Mouse (Mus musculus): ENCODE results near the gene Col8a1. TPM values are rescaled to one million over a fixed set of nuclear protein-coding genes. Genes with fewer than 3 reads are reported as not detected.

Col8a1 gene
- polyA plus RNA-seq, 1 experiment, result 5.2 TPM

DNA sequence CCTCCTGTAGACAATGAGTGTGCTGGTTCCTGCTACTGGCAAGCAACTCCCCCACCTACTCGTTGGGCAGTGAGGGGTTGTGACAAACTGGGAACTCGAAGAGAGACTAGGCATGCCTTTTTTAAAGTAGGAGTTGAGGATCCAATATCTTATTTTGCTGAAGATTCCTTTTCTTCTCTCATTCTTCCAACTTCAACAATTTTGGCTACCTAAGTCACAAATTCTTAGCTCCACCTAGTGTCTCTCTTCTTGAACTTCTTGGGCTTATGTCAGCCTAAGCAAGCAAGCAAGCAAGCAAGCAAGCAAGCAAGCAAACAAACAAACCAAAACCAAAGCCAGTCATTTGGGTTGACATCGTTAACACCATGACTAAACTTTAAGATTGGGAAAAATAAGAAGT is 6.4 kb downstream of the Col8a1 start:
- Histone ChIP-seq H3K79me3 (ENCODE audit: low read depth) (peaks cover 5% of the 10 kb centered on the region), H3K36me3 (ENCODE audit: control insufficient read depth, insufficient read depth) (peaks cover 7% of the 10 kb centered on the region), H3ac (ENCODE audit: control insufficient read depth, insufficient read length, low read depth) (no peak overlapping the region), H3K27me3 (ENCODE audit: control insufficient read depth, insufficient read depth, insufficient read length) (no peaks in the 10 kb centered on the region), H3K4me3 (ENCODE audit: insufficient read depth, poor library complexity, severe bottlenecking) (no peak overlapping the region), H3K79me2 (ENCODE audit: control insufficient read depth, insufficient read depth) (peaks cover 49% of the 10 kb centered on the region)
- no peak for TF ChIP-seq CTCF (IDR thresholded peaks at IDR 0.05; ENCODE audit: control insufficient read depth, insufficient read depth, insufficient read length)
- no peak for TF ChIP-seq FOSL1 (IDR thresholded peaks at IDR 0.05; ENCODE audit: insufficient read depth, low read length, poor library complexity, severe bottlenecking)
- no peak for TF ChIP-seq MYOG (IDR thresholded peaks at IDR 0.05; ENCODE audit: control insufficient read depth, extremely low read depth, insufficient read length)
- no peak for TF ChIP-seq CEBPB (IDR thresholded peaks at IDR 0.05; ENCODE audit: low read depth)
- TF ChIP-seq MAX (IDR thresholded peaks at IDR 0.05), result no peak
- TF ChIP-seq MYOD1 (IDR thresholded peaks at IDR 0.05; ENCODE audit: control insufficient read depth, insufficient read length, low read depth), result no peak
- TF ChIP-seq USF1 (IDR thresholded peaks at IDR 0.05; ENCODE audit: low read depth), result no peak

GRCm38 (mm10) chr16:57747357-57748056 is 7.0 kb downstream of the Col8a1 start:
- H3K36me3 ChIP-seq (ENCODE audit: control insufficient read depth, insufficient read depth), result peaks cover 7% of the 10 kb centered on the region
- peaks cover 4% of the 10 kb centered on the region for H3K79me3 ChIP-seq (ENCODE audit: low read depth)
- H3ac ChIP-seq (ENCODE audit: control insufficient read depth, insufficient read length, low read depth), result no peak overlapping the region
- TF ChIP-seq CTCF (IDR thresholded peaks at IDR 0.05; ENCODE audit: control insufficient read depth, insufficient read depth, insufficient read length), result no peak
- no peak for TF ChIP-seq CEBPB (IDR thresholded peaks at IDR 0.05; ENCODE audit: low read depth)
- TF ChIP-seq USF1 (IDR thresholded peaks at IDR 0.05; ENCODE audit: low read depth), result no peak
- no peak for TF ChIP-seq FOSL1 (IDR thresholded peaks at IDR 0.05; ENCODE audit: insufficient read depth, low read length, poor library complexity, severe bottlenecking)
- TF ChIP-seq MYOD1 (IDR thresholded peaks at IDR 0.05; ENCODE audit: control insufficient read depth, insufficient read length, low read depth), result no peak
- TF ChIP-seq MYOG (IDR thresholded peaks at IDR 0.05; ENCODE audit: control insufficient read depth, extremely low read depth, insufficient read length), result no peak
- TF ChIP-seq MAX (IDR thresholded peaks at IDR 0.05), result no peak
- H3K4me3 ChIP-seq (ENCODE audit: insufficient read depth, poor library complexity, severe bottlenecking), result no peak overlapping the region
- H3K79me2 ChIP-seq (ENCODE audit: control insufficient read depth, insufficient read depth), result peaks cover 43% of the 10 kb centered on the region
- no peaks in the 10 kb centered on the region for H3K27me3 ChIP-seq (ENCODE audit: control insufficient read depth, insufficient read depth, insufficient read length)

DNA sequence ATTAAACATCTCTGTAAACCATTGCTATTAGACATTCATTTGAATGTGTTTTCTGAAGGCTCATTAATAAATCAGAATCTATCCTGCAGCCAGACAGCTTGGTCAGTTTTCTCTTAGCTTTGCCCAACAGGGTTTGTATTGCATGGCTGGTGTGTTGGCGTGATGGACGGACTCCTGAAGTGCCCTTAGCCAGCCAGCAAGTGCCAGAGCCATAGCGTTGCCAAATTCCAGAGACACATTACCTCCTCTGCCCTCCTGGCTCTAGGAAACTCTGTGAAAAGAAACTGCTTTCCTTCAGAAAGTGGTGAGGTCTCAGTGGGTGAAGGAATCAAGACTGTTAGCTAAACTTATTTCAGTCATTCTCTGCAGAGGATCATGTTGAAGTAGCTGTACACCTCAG is 14.4 kb downstream of the Col8a1 start:
- Histone ChIP-seq H3ac (ENCODE audit: control insufficient read depth, insufficient read length, low read depth) (no peak overlapping the region), H3K27me3 (ENCODE audit: control insufficient read depth, insufficient read depth, insufficient read length) (no peaks in the 10 kb centered on the region), H3K79me2 (ENCODE audit: control insufficient read depth, insufficient read depth) (no peaks in the 10 kb centered on the region), H3K36me3 (ENCODE audit: control insufficient read depth, insufficient read depth) (peaks cover 10% of the 10 kb centered on the region), H3K79me3 (ENCODE audit: low read depth) (peaks cover 3% of the 10 kb centered on the region), H3K4me3 (ENCODE audit: insufficient read depth, poor library complexity, severe bottlenecking) (no peak overlapping the region)
- TF ChIP-seq MYOD1 (IDR thresholded peaks at IDR 0.05; ENCODE audit: control insufficient read depth, insufficient read length, low read depth) (no peak), MAX (IDR thresholded peaks at IDR 0.05) (no peak), MYOG (IDR thresholded peaks at IDR 0.05; ENCODE audit: control insufficient read depth, extremely low read depth, insufficient read length) (no peak)

GRCm38 (mm10) chr16:57734942-57735341 is 19.6 kb downstream of the Col8a1 start:
- TF ChIP-seq MAX (IDR thresholded peaks at IDR 0.05) (no peak), MYOG (IDR thresholded peaks at IDR 0.05; ENCODE audit: control insufficient read depth, extremely low read depth, insufficient read length) (no peak), MYOD1 (IDR thresholded peaks at IDR 0.05; ENCODE audit: control insufficient read depth, insufficient read length, low read depth) (no peak), CEBPB (IDR thresholded peaks at IDR 0.05; ENCODE audit: low read depth) (no peak), USF1 (IDR thresholded peaks at IDR 0.05; ENCODE audit: low read depth) (no peak), FOSL1 (IDR thresholded peaks at IDR 0.05; ENCODE audit: insufficient read depth, low read length, poor library complexity, severe bottlenecking) (no peak), CTCF (IDR thresholded peaks at IDR 0.05; ENCODE audit: control insufficient read depth, insufficient read depth, insufficient read length) (no peak)
- peaks cover 7% of the 10 kb centered on the region for H3K79me2 ChIP-seq (ENCODE audit: control insufficient read depth, insufficient read depth)
- H3K36me3 ChIP-seq (ENCODE audit: control insufficient read depth, insufficient read depth), result no peaks in the 10 kb centered on the region
- H3ac ChIP-seq (ENCODE audit: control insufficient read depth, insufficient read length, low read depth), result no peak overlapping the region
- no peak overlapping the region for H3K4me3 ChIP-seq (ENCODE audit: insufficient read depth, poor library complexity, severe bottlenecking)
- peaks cover 3% of the 10 kb centered on the region for H3K79me3 ChIP-seq (ENCODE audit: low read depth)
- H3K27me3 ChIP-seq (ENCODE audit: control insufficient read depth, insufficient read depth, insufficient read length), result no peaks in the 10 kb centered on the region

DNA sequence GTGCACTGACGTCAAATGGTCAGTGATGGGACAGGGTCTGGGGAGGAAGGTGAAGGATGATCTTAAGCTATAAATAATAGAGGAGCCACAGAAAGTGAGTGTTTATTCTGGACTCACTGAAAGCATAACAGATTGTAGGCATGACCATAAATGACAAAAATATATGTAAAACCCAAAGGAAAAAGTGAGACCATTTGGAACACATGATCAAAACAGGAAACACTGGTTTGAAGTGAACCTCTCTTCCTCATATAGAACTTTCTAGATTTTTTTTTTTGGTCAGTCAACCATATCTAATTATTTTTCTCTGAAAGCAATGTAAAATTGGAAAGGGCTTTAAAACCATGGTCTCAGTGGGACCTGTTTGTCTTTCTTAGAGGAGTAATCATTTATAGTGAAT is 21.0 kb downstream of the Col8a1 start:
- TF ChIP-seq FOSL1 (IDR thresholded peaks at IDR 0.05; ENCODE audit: insufficient read depth, low read length, poor library complexity, severe bottlenecking), result no peak
- TF ChIP-seq CEBPB (IDR thresholded peaks at IDR 0.05; ENCODE audit: low read depth), result no peak
- TF ChIP-seq MAX (IDR thresholded peaks at IDR 0.05), result no peak
- TF ChIP-seq MYOD1 (IDR thresholded peaks at IDR 0.05; ENCODE audit: control insufficient read depth, insufficient read length, low read depth), result no peak
- no peak for TF ChIP-seq CTCF (IDR thresholded peaks at IDR 0.05; ENCODE audit: control insufficient read depth, insufficient read depth, insufficient read length)
- no peak for TF ChIP-seq MYOG (IDR thresholded peaks at IDR 0.05; ENCODE audit: control insufficient read depth, extremely low read depth, insufficient read length)
- no peak for TF ChIP-seq USF1 (IDR thresholded peaks at IDR 0.05; ENCODE audit: low read depth)
- Histone ChIP-seq H3K27me3 (ENCODE audit: control insufficient read depth, insufficient read depth, insufficient read length) (no peaks in the 10 kb centered on the region), H3K79me3 (ENCODE audit: low read depth) (peaks cover 3% of the 10 kb centered on the region)

GRCm38 (mm10) chr16:57733139-57733538 is 21.4 kb downstream of the Col8a1 start:
- Histone ChIP-seq H3K79me3 (ENCODE audit: low read depth) (peaks cover 3% of the 10 kb centered on the region), H3K79me2 (ENCODE audit: control insufficient read depth, insufficient read depth) (peaks cover 7% of the 10 kb centered on the region), H3ac (ENCODE audit: control insufficient read depth, insufficient read length, low read depth) (no peak overlapping the region), H3K27me3 (ENCODE audit: control insufficient read depth, insufficient read depth, insufficient read length) (no peaks in the 10 kb centered on the region), H3K4me3 (ENCODE audit: insufficient read depth, poor library complexity, severe bottlenecking) (no peak overlapping the region), H3K36me3 (ENCODE audit: control insufficient read depth, insufficient read depth) (peaks cover 3% of the 10 kb centered on the region)
- TF ChIP-seq MYOD1 (IDR thresholded peaks at IDR 0.05; ENCODE audit: control insufficient read depth, insufficient read length, low read depth), result no peak
- TF ChIP-seq MAX (IDR thresholded peaks at IDR 0.05), result no peak
- TF ChIP-seq FOSL1 (IDR thresholded peaks at IDR 0.05; ENCODE audit: insufficient read depth, low read length, poor library complexity, severe bottlenecking), result no peak
- TF ChIP-seq CTCF (IDR thresholded peaks at IDR 0.05; ENCODE audit: control insufficient read depth, insufficient read depth, insufficient read length), result no peak
- TF ChIP-seq CEBPB (IDR thresholded peaks at IDR 0.05; ENCODE audit: low read depth), result no peak
- TF ChIP-seq MYOG (IDR thresholded peaks at IDR 0.05; ENCODE audit: control insufficient read depth, extremely low read depth, insufficient read length), result no peak
- TF ChIP-seq USF1 (IDR thresholded peaks at IDR 0.05; ENCODE audit: low read depth), result no peak

More for the DNA sequence above, 21.0 kb downstream of the Col8a1 start:
- H3ac ChIP-seq (ENCODE audit: control insufficient read depth, insufficient read length, low read depth), result no peak overlapping the region
- H3K4me3 ChIP-seq (ENCODE audit: insufficient read depth, poor library complexity, severe bottlenecking), result no peak overlapping the region
- peaks cover 7% of the 10 kb centered on the region for H3K79me2 ChIP-seq (ENCODE audit: control insufficient read depth, insufficient read depth)
- H3K36me3 ChIP-seq (ENCODE audit: control insufficient read depth, insufficient read depth), result no peaks in the 10 kb centered on the region
